Mouse (Mus musculus): ENCODE results near the gene Capn12.

DNA sequence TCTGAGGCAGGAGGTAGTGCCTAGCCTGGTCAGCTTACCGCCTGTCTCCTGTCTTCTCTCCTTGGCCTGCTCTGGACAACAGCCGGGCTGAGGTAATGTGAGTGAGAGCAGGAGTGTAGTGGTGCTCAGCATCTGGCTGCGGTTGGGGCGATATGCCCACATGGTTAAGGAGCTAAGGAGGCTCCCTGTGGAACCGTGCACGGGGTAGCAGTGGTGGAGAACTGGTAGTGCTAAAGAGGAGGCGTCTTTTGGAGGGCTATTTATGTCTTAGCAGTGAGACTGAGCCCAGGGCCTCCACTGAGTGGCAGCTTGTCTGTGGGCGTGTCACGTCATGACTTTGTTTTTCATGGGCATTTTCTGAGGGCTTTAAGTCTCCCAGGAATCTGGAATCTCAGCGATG is 22.6 kb downstream of the Capn12 start:
- TF ChIP-seq CTCF (IDR thresholded peaks at IDR 0.05; ENCODE audit: low read depth, low read length) (no peak), POLR2A (IDR thresholded peaks at IDR 0.05; ENCODE audit: extremely low read depth, insufficient read depth, low read length) (no peak)

All from liver, adult 2 months (tissue).